Mouse (Mus musculus): Measurements from ENCODE around the gene Dolk.

DNA sequence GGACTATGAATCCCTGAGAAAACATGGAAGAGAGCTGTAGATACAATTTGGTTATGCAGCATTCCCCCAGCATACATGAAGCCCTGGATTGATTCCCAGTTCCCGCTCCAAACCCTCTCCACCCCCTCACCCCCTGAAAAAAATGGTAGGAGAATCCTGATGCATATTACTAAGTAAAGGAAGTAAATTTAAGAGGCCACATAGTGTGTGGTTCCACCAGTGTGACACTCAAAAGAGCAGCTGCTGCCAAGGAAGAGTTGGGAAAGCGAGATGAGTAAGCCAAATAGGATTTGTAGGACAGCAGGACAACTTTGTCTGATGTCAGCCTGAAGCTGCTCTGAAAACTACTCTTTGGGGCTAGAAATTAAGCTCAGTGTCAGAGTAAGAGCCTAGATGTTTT, 25.3 kb upstream of the Dolk start:
- TF ChIP-seq CTCF (IDR thresholded peaks at IDR 0.05; ENCODE audit: low read depth): no peak
- no peak for TF ChIP-seq EP300 (IDR thresholded peaks at IDR 0.05; ENCODE audit: low read depth)
